Mouse (Mus musculus) CD4-positive, CD25-positive, alpha-beta regulatory T cell, adult 4 months (primary cell): ENCODE data around the gene Aanat. TPM values are rescaled to one million over a fixed set of nuclear protein-coding genes. Genes with fewer than 3 reads are reported as not detected.

Source experiments
- ATAC-seq: one replicate; pipeline ENCODE4 v1.8.0; 2017
- polyA plus RNA-seq, 2 experiments: library from polyadenylated mRNA; unstranded; fragments of 100-300 nt; shearing (Covaris generic); gene quantifications; one replicate each; pipeline ENCODE4 v1.2.1; 2017

The Aanat gene
- polyA plus RNA-seq, 2 experiments from 2014 or later = not detected

GRCm38 (mm10) chr11:116611883-116612282 lies 25.7 kb downstream of the Aanat start:
- ATAC-seq = no peak

GRCm38 (mm10) chr11:116612554-116612953 lies 26.3 kb downstream of the Aanat start:
- no peak for ATAC-seq

GRCm38 (mm10) chr11:116613234-116613633 lies 27.0 kb downstream of the Aanat start:
- no peak for ATAC-seq

GRCm38 (mm10) chr11:116615735-116616437 lies 29.7 kb downstream of the Aanat start:
- ATAC-seq = peak; percentile 67

GRCm38 (mm10) chr11:116616438-116617118 lies 30.3 kb downstream of the Aanat start:
- peak; percentile 42 for ATAC-seq

GRCm38 (mm10) chr11:116617641-116618040 lies 31.4 kb downstream of the Aanat start:
- no peak for ATAC-seq

GRCm38 (mm10) chr11:116618666-116619065 lies 32.4 kb downstream of the Aanat start:
- ATAC-seq = no peak

- ATAC-seq = no peak
Measured at GRCm38 (mm10) chr11:116619156-116619555, 32.9 kb downstream of the Aanat start.

- no peak for ATAC-seq
Measured at GRCm38 (mm10) chr11:116619561-116619960, 33.3 kb downstream of the Aanat start.

GRCm38 (mm10) chr11:116620073-116620472 lies 33.8 kb downstream of the Aanat start:
- no peak for ATAC-seq

- no peak for ATAC-seq
Measured at GRCm38 (mm10) chr11:116620559-116621253, 34.5 kb downstream of the Aanat start.

GRCm38 (mm10) chr11:116621258-116621704 lies 35.0 kb downstream of the Aanat start:
- no peak for ATAC-seq

- peak; percentile 30 for ATAC-seq
Measured at GRCm38 (mm10) chr11:116623281-116624124, 37.3 kb downstream of the Aanat start.

GRCm38 (mm10) chr11:116624131-116624832 lies 38.0 kb downstream of the Aanat start:
- ATAC-seq = peak; percentile 84

- ATAC-seq = peak; percentile 10
Measured at GRCm38 (mm10) chr11:116625081-116626000, 39.1 kb downstream of the Aanat start.

- ATAC-seq = no peak
Measured at GRCm38 (mm10) chr11:116626299-116627071, 40.3 kb downstream of the Aanat start, which contains the start of gene Rhbdf2. Gene Rhbdf2 (minus strand): TSS chr11:116627019.

GRCm38 (mm10) chr11:116627072-116628020 lies 41.1 kb downstream of the Aanat start:
- no peak for ATAC-seq

GRCm38 (mm10) chr11:116628712-116629111 lies 42.5 kb downstream of the Aanat start:
- peak; percentile 54 for ATAC-seq

- ATAC-seq = no peak
Measured at GRCm38 (mm10) chr11:116629472-116629871, 43.2 kb downstream of the Aanat start.
